Mouse (Mus musculus): ENCODE data around the gene Osbpl10.

DNA sequence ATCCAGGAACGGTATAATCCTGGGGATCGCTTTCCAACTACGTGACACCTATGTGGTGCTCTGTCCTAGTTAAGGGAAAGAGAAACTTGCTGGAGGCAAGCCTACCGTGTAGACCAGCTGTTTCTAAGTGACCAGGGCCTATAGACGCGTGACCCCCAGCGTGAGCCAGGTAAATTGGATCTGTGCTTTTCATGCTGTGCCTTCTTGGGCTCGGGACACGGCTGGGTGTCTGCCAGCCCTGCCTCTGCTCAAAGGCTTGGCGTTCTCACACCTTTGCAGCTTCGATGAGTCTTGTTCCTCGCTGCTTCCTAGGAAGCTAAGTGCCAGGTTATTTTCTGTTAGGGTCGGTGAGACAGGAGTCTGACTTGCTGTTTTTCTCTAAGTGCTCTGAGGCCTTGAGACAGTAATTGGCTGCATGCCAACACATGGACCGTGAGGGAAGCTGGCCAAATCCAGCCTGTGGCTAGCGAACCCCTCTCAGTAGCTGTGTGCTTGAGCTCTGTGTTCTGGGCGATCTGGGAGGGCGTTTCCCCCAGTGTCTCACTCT, 142.4 kb downstream of the Osbpl10 start:
- TF ChIP-seq GATA1 (IDR thresholded peaks at IDR 0.05; ENCODE audit: borderline replicate concordance, low read length) (no peak), FLI1 (IDR thresholded peaks at IDR 0.05; ENCODE audit: low read length) (no peak)
